In the genomic region with DNA sequence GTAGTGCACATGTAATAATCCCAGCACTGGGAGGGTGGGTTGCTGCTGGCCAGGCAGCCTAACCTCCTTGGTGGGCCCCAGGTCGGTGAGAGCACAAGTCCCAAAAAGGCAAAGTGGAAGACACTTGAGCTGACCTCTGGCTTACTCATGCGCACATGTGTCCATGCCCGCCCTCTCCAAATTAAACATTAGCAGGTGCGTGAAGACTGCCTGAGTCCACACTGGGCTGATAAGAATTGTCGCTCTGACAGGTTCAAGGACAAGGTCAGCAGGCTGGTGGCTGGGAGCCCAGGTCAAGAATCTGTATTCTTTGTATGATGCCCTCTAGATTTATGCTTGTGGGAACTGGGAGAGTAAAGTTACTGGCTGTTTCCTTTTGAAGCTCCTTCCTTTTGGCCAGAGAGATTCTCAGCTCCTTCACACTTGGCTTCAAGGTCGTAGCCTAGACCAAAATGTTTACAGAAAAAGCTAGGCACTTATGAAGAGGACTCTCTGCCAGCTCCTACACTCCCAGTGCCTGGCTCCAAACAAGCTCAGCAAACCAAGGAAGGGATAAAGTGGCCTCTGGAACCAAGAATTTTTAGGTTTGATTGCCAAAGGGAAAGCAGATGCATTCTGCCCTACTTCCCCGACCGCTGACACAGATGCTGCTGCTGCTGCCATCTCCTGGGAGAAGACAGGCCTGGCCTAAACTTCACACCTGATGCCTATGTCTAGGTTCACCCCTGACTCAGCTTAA, we compare ENCODE assay signal across 9 mouse cellular contexts. TPM values are rescaled to one million over a fixed set of nuclear protein-coding genes. Genes with fewer than 3 reads are reported as not detected.
DNase-seq lines count a peak whose midpoint lies in the region; ATAC-seq lines count a peak whose summit lies in the region.
"Had no signal": no experiment of that assay in that cellular context is flagged by ENCODE, and none has a peak within 500 bp of the region (broad histone marks: within the 10 kb centered on the region; RNA-seq: fewer than 3 reads in every experiment).

No protein-coding gene starts in this region.

- H3K27ac ChIP-seq in brown adipose tissue, adult 24 weeks (replicated peaks; ENCODE audit: low read depth, low read length), result peak overlapping the region; percentile 36
- H3K27ac ChIP-seq: neural tube, embryonic 13.5 days had no signal

- no peaks in the 10 kb centered on the region for H3K27me3 ChIP-seq in splenic B cell, adult 2 months (ENCODE audit: control insufficient read depth, insufficient read depth, low read length, poor library complexity, severe bottlenecking)
- H3K27me3 ChIP-seq: neural tube, embryonic 13.5 days had no signal

- H3K4me1 ChIP-seq in brown adipose tissue, adult 24 weeks (ENCODE audit: control insufficient read depth, insufficient read depth, insufficient read length, low read length), result peaks cover 10% of the 10 kb centered on the region; the same call in 1 of the 2 replicates
- H3K4me1 ChIP-seq: neural tube, embryonic 13.5 days had no signal

- H3K4me3 ChIP-seq in brown adipose tissue, adult 24 weeks (ENCODE audit: insufficient read depth, low read depth, low read length), result no peak overlapping the region
- H3K4me3 ChIP-seq: neural tube, embryonic 13.5 days had no signal

- H3K36me3 ChIP-seq in splenic B cell, adult 2 months (ENCODE audit: control insufficient read depth, insufficient read depth, low read length, poor library complexity, severe bottlenecking), result no peaks in the 10 kb centered on the region
- H3K36me3 ChIP-seq: neural tube, embryonic 13.5 days had no signal

- no peak for DNase-seq in frontal cortex, postnatal 14 days (ENCODE audit: low spot score in 2 of 2)
- DNase-seq in 3T3-L1 (ENCODE audit: low read depth, low spot score), result peak; percentile 81
- peak; percentile 49 to 53 for DNase-seq in kidney, adult 8-10 months
- DNase-seq in splenic B cell, adult 2 months (ENCODE audit: low read depth, low spot score), result peak; percentile 20
- no peak for DNase-seq in embryo, embryonic 10 days (ENCODE audit: low spot score)

- peak; percentile 80 for ATAC-seq in frontal cortex, adult (ENCODE audit: low TSS enrichment)
- ATAC-seq in megakaryocyte, adult 5-6 weeks (ENCODE audit: poor library complexity, severe bottlenecking), result no peak

RNA-seq across cellular contexts. Expression of a gene that starts 8.1 kb away (rescaled TPM):
- polyA plus RNA-seq in brown adipose tissue, adult 24 weeks (2012; ENCODE audit: insufficient read depth, insufficient read length, missing spikeins), result 181 and 214 TPM in 2 replicates
- 139 and 155 TPM in 2 replicates for total RNA-seq in megakaryocyte, adult 5-6 weeks (2015)
- 148 and 160 TPM in 2 replicates for total RNA-seq in megakaryocyte, adult 5-6 weeks (2017)

Comparison
In these comparisons a context has a peak if more than half of its experiments do, and no peak if none do; other contexts are left out.
1. DNase-seq: peak in 3T3-L1 (single experiment), kidney, adult 8-10 months (2 of 2) and splenic B cell, adult 2 months (single experiment); none in frontal cortex, postnatal 14 days (0 of 2) and embryo, embryonic 10 days (single experiment).